Mouse (Mus musculus): ENCODE results near the gene Rnase1.

GRCm38 (mm10) chr14:51144451-51144850 is 2.1 kb downstream of the Rnase1 start:
- TF ChIP-seq CTCF (conservative IDR thresholded peaks at IDR 0.05 in 1 of 2, IDR thresholded peaks at IDR 0.05 in 1 of 2; ENCODE audit: low read depth in 2 of 2, low read length in 2 of 2) (no peak), MAZ (IDR thresholded peaks at IDR 0.05; ENCODE audit: low read depth, low read length) (no peak), CHD2 (IDR thresholded peaks at IDR 0.05; ENCODE audit: low read length) (no peak)

All from CH12.LX (cell line).